Mouse (Mus musculus) liver, postnatal 0 days (tissue): ENCODE results near the gene Mtrr.
A peak's percentile ranks its signal among the peaks of the same experiment; 100 is the strongest.

Experiments used
- CTCF ChIP-seq: sonication (generic); IDR thresholded peaks from 2 replicates; pipeline ENCODE4 v1.5.1; 2016; ENCODE audit warnings: antibody characterized with exemption, low read depth
- EP300 ChIP-seq: IDR thresholded peaks from 2 replicates; pipeline ENCODE4 v1.6.1; 2016; ENCODE audit warnings: antibody characterized with exemption, low read depth, mild to moderate bottlenecking

DNA sequence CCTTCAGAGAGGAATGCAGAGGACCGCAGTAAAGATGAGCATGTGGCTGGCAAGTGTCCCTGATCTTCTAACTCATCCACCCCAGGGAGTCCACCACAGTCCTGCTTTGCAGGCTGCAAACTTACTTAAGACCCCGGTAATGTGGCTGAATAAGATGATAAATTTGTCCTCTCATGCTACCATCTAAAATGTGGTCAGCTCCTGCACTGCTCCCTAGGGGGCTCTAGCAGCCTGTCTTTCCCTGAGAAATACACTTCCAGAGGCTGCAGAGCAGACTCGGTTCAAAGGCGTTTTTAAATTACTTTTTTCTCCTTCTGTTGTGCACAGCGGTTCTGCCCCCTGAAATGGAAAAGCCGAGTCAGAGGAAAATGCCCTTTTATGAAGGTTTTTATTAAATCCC lies 19.2 kb upstream of the Mtrr start:
- TF ChIP-seq CTCF (peak; percentile 51), EP300 (no peak)
